In the genomic region with DNA sequence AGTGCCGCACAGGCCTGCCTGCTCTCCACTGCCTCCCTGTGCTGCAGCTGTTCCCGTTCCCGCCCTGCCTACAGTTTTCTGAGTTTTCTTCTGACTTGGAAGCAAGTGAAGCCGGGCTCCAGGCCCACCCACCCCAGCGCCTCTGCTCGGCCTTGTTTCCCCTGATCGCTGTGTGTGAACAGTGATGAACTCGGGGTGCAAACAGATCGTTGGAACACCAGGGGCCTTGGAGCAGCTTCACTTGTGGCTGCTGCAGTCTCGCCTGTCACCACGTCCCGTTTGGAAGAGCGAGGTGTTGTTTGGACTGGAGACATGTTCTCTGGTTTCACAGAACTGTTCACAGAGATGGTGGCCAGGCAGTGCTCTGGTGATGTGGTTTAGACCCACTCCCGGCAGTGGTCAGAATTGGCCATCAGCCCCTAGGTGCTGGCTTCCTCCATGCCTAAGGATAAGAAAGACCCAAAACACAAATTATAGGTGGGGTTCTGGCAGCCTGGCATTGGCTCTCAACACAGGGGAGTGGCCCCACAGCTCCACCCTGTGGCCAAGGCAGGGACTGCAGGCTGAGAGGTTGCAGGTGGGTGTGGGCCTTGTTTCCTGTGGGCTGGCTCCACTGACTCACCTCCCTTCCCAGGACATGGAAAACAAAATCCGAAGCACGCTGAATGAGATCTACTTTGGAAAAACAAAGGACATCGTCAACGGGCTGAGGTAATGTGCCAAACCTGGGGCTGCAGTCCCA, we compare ENCODE assay signal across 8 mouse cellular contexts. TPM values are rescaled to one million over a fixed set of nuclear protein-coding genes. Genes with fewer than 3 reads are reported as not detected.
A peak's percentile ranks its signal among the peaks of the same experiment; 100 is the strongest.
DNase-seq lines count a peak whose midpoint lies in the region; ATAC-seq lines count a peak whose summit lies in the region.

No protein-coding gene starts in this region.

- no peak overlapping the region for H3K9ac ChIP-seq in heart, embryonic 11.5 days (ENCODE audit: low read depth, low read length)
- H3K9ac ChIP-seq in intestine, embryonic 14.5 days (ENCODE audit: low read length): no peak overlapping the region
- no peak overlapping the region for H3K9ac ChIP-seq in stomach, embryonic 16.5 days (ENCODE audit: low read length)

- peaks cover 38% of the 10 kb centered on the region for H3K36me3 ChIP-seq in heart, embryonic 11.5 days (ENCODE audit: control insufficient read depth, insufficient read depth, low read length)
- peaks cover 88% of the 10 kb centered on the region for H3K36me3 ChIP-seq in intestine, embryonic 14.5 days (ENCODE audit: control insufficient read depth, insufficient read depth, low read length)
- H3K36me3 ChIP-seq in stomach, embryonic 16.5 days (ENCODE audit: control insufficient read depth, insufficient read depth, low read length): peaks cover 17% of the 10 kb centered on the region

- H3K27me3 ChIP-seq in heart, embryonic 11.5 days (ENCODE audit: control insufficient read depth, insufficient read depth, low read length): no peaks in the 10 kb centered on the region
- no peaks in the 10 kb centered on the region for H3K27me3 ChIP-seq in intestine, embryonic 14.5 days (replicated peaks; ENCODE audit: control insufficient read depth, insufficient read depth, low read length)
- H3K27me3 ChIP-seq in stomach, embryonic 16.5 days (ENCODE audit: control insufficient read depth, insufficient read depth, low read length): no peaks in the 10 kb centered on the region

- no peak overlapping the region for H3K27ac ChIP-seq in heart, embryonic 11.5 days (ENCODE audit: low read depth, low read length)
- H3K27ac ChIP-seq in intestine, embryonic 14.5 days (ENCODE audit: low read depth): no peak overlapping the region
- no peak overlapping the region for H3K27ac ChIP-seq in stomach, embryonic 16.5 days (ENCODE audit: low read length)

- intact Hi-C loops in left cerebral cortex, postnatal 36 days (cut with DNase I): loop anchor here (1.0 kb wide), 1 partner anchor 201 kb away; no protein-coding TSS in a partner anchor

- no peak for ATAC-seq in heart, embryonic 11.5 days (replicated peaks; ENCODE audit: insufficient number of reproducible peaks, low FRiP score, low TSS enrichment)
- no peak for ATAC-seq in intestine, embryonic 14.5 days (replicated peaks; ENCODE audit: low FRiP score, low TSS enrichment, low read depth)
- peak; percentile 56 for ATAC-seq in monocyte, adult 5-6 weeks (replicated peaks; ENCODE audit: insufficient number of reproducible peaks, low FRiP score, low TSS enrichment, poor library complexity, severe bottlenecking)
- 0 out of 2 replicates have a peak, but pooled peaks have one; percentile 16 for ATAC-seq in stomach, embryonic 16.5 days (ENCODE audit: insufficient read depth, low FRiP score)

- H3K9me3 ChIP-seq in heart, embryonic 11.5 days (replicated peaks; ENCODE audit: control insufficient read depth, low read length): no peaks in the 10 kb centered on the region
- no peaks in the 10 kb centered on the region for H3K9me3 ChIP-seq in intestine, embryonic 14.5 days (ENCODE audit: control insufficient read depth, low read length)
- no peaks in the 10 kb centered on the region for H3K9me3 ChIP-seq in stomach, embryonic 16.5 days (replicated peaks; ENCODE audit: control insufficient read depth, low read length)

- peak; percentile 87 to 93 for DNase-seq in heart, adult 18-20 months
- DNase-seq in c-Kit-positive CD71-negative TER-119-negative erythroid progenitor cells, embryonic 14.5 days (ENCODE audit: low read depth): peak; percentile 58
- peak; percentile 71 to 96 for DNase-seq in frontal cortex, adult 2 months (ENCODE audit: extremely low spot score in 1 of 2, low spot score in 1 of 2)
- DNase-seq in intestine, embryonic 14.5 days (ENCODE audit: low spot score): peak; percentile 95
- DNase-seq in left cerebral cortex, postnatal 36 days (ENCODE audit: low spot score in 2 of 2): peak; percentile 86 to 88

- WGBS in heart, embryonic 11.5 days (ENCODE audit: insufficient replicate concordance): 74% methylated on average over 18 of the region's 18 CpGs
- WGBS in intestine, embryonic 14.5 days: 75% methylated on average over 18 of the region's 18 CpGs
- 76% methylated on average over 18 of the region's 18 CpGs for WGBS in stomach, embryonic 16.5 days

- H3K4me3 ChIP-seq in heart, embryonic 11.5 days (ENCODE audit: low read depth, low read length): no peak overlapping the region
- no peak overlapping the region for H3K4me3 ChIP-seq in intestine, embryonic 14.5 days (ENCODE audit: low read depth, low read length)
- H3K4me3 ChIP-seq in stomach, embryonic 16.5 days (replicated peaks; ENCODE audit: low read length): no peak overlapping the region

- H3K4me2 ChIP-seq in heart, embryonic 11.5 days: no peak overlapping the region
- no peak overlapping the region for H3K4me2 ChIP-seq in intestine, embryonic 14.5 days (ENCODE audit: low read length)
- no peak overlapping the region for H3K4me2 ChIP-seq in stomach, embryonic 16.5 days (ENCODE audit: low read depth, low read length)

- H3K4me1 ChIP-seq in heart, embryonic 11.5 days (ENCODE audit: control insufficient read depth, insufficient read depth, low read length): 0 out of 2 replicates have a peak, but pooled peaks cover 13% of the 10 kb centered on the region
- H3K4me1 ChIP-seq in intestine, embryonic 14.5 days (replicated peaks; ENCODE audit: control insufficient read depth, insufficient read depth, low read length): 0 out of 2 replicates have a peak, but pooled peaks cover 6% of the 10 kb centered on the region
- no peaks in the 10 kb centered on the region for H3K4me1 ChIP-seq in stomach, embryonic 16.5 days (ENCODE audit: control insufficient read depth, insufficient read depth, low read length)

RNA-seq across cellular contexts. Expression of a gene that starts 23.2 kb away (rescaled TPM):
- total RNA-seq in heart, adult 18-20 months (2021): 1 to 10 TPM; 5.0 to 5.8 TPM
- polyA plus RNA-seq in heart, embryonic 11.5 days (2014; fragmentation: Nextera tagmentation; extraction: Ambion mirVana): 11.3 and 12.8 TPM in 2 replicates
- polyA plus RNA-seq in frontal cortex, adult 2 months (2012; rRNA removed): 19.6 and 19.7 TPM in 2 replicates
- 15.9 and 17.1 TPM in 2 replicates for polyA plus RNA-seq in intestine, embryonic 14.5 days (2014; fragmentation: Nextera tagmentation; extraction: Ambion mirVana)
- total RNA-seq in left cerebral cortex, postnatal 36 days (2021): 10 to 100 TPM; 11.1 to 13.4 TPM
- 6.1 to 12.0 TPM (median 6.4 TPM) in 3 replicates for total RNA-seq in monocyte, adult 5-6 weeks (2017)
- polyA plus RNA-seq in stomach, embryonic 16.5 days (2015; fragmentation: Nextera tagmentation; extraction: Ambion mirVana): 14.8 and 18.4 TPM in 2 replicates

RNA-seq across cellular contexts. Expression of a gene that starts 23.3 kb away (rescaled TPM):
- total RNA-seq in heart, adult 18-20 months (2021): 10 to 100 TPM; 55.9 to 57.5 TPM
- 51.1 and 53.7 TPM in 2 replicates for polyA plus RNA-seq in heart, embryonic 11.5 days (2014; fragmentation: Nextera tagmentation; extraction: Ambion mirVana)
- polyA plus RNA-seq in frontal cortex, adult 2 months (2012; rRNA removed): 17.7 and 17.8 TPM in 2 replicates
- polyA plus RNA-seq in intestine, embryonic 14.5 days (2014; fragmentation: Nextera tagmentation; extraction: Ambion mirVana): 133 and 140 TPM in 2 replicates
- 10 to 100 TPM; 24.9 to 32.3 TPM for total RNA-seq in left cerebral cortex, postnatal 36 days (2021)
- 3.6 to 7.3 TPM (median 4.8 TPM) in 3 replicates for total RNA-seq in monocyte, adult 5-6 weeks (2017)
- 105 TPM in 2 replicates for polyA plus RNA-seq in stomach, embryonic 16.5 days (2015; fragmentation: Nextera tagmentation; extraction: Ambion mirVana)

Comparison
In these comparisons a context has a peak if more than half of its experiments do, and no peak if none do; other contexts are left out.
1. ATAC-seq: peak in monocyte, adult 5-6 weeks (single experiment) and stomach, embryonic 16.5 days (single experiment); none in heart, embryonic 11.5 days (single experiment) and intestine, embryonic 14.5 days (single experiment).
2. Peak in every context shown above with its lines, with median percentiles within 50 percentile points of each other: DNase-seq.